Mouse (Mus musculus) heart, adult 2 months (tissue): ENCODE measurements at regions not wholly inside any gene's neighbourhood (a gene's known extent, or its start where the extent isn't known, plus 50 kb on each side); places are given as distances from the start of the nearest gene placed in this dataset.

Experiments
- CTCF ChIP-seq: fragments of 200-600 bp; IDR thresholded peaks from 2 replicates; pipeline ENCODE4 v1.8.1; 2022; ENCODE audit warnings: antibody characterized with exemption, mild to moderate bottlenecking, moderate library complexity
- POLR2A ChIP-seq: fragments of 200-500 bp; IDR thresholded peaks from 2 replicates; pipeline ENCODE4 v1.6.1; 2011; ENCODE audit warnings: mild to moderate bottlenecking, low read depth, low read length, control low read depth; ENCODE audit not compliant: insufficient read depth

DNA sequence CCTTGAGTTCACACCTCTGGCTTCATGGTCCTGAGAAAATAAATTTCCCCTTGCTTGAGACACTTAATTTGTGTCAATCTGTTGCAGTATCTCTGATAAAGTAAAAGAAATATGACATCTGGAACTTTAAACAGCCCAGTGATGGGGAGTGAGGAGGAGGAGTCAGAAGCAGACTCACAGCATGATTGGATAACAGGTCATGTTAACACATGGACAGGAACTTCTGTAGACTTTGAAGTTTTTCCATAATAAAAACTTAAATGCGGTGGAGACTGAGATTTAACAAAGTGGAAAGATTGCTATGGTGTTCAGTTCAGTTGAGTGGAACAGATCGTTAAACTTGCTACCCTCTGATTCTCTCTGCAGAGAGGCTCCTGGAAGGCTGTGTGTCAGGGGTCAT, 143.7 kb upstream of the Gm10306 start:
- TF ChIP-seq POLR2A (no peak), CTCF (no peak)
